Mouse (Mus musculus): Measurements from ENCODE around the gene Gm11011. TPM values are rescaled to one million over a fixed set of nuclear protein-coding genes. Genes with fewer than 3 reads are reported as not detected.

Gm11011 gene
- polyA plus RNA-seq, 1 experiment from 2014 or later, result not detected

- ATAC-seq, result no peak
These were observed 10.4 kb upstream of the Gm11011 start for GRCm38 (mm10) chr2:169597971-169598370.

GRCm38 (mm10) chr2:169597357-169597756, 9.8 kb upstream of the Gm11011 start:
- 23% methylated on average over 6 of the region's 6 CpGs for WGBS

More at GRCm38 (mm10) chr2:169597971-169598370, 10.4 kb upstream of the Gm11011 start:
- peak overlapping the region; percentile 17 for H3K27ac ChIP-seq (ENCODE audit: low read depth, low read length)
- no peaks in the 10 kb centered on the region for H3K9me3 ChIP-seq (replicated peaks; ENCODE audit: control insufficient read depth, low read length)
- H3K27me3 ChIP-seq (replicated peaks; ENCODE audit: control insufficient read depth, insufficient read depth, low read length), result no peaks in the 10 kb centered on the region
- 68% methylated on average over 8 of the region's 8 CpGs for WGBS
- H3K4me3 ChIP-seq (ENCODE audit: low read depth, low read length), result no peak overlapping the region
- H3K36me3 ChIP-seq (ENCODE audit: control insufficient read depth, insufficient read depth, low read length), result no peaks in the 10 kb centered on the region
- H3K4me1 ChIP-seq (ENCODE audit: control insufficient read depth, insufficient read depth, low read length), result peaks cover 8% of the 10 kb centered on the region; the same call in 1 of the 2 replicates
- no peak overlapping the region for H3K4me2 ChIP-seq (ENCODE audit: low read length)
- no peak overlapping the region for H3K9ac ChIP-seq (ENCODE audit: low read length)
- DNase-seq (ENCODE audit: low spot score), result peak; percentile 54

GRCm38 (mm10) chr2:169593742-169594141, 6.2 kb upstream of the Gm11011 start:
- no peaks in the 10 kb centered on the region for H3K9me3 ChIP-seq (replicated peaks; ENCODE audit: control insufficient read depth, low read length)
- no peak for ATAC-seq
- no peak overlapping the region for H3K9ac ChIP-seq (ENCODE audit: low read length)
- DNase-seq (ENCODE audit: low spot score), result peak; percentile 58
- H3K4me3 ChIP-seq (ENCODE audit: low read depth, low read length), result no peak overlapping the region
- H3K4me2 ChIP-seq (ENCODE audit: low read length), result no peak overlapping the region
- WGBS, result 36% methylated on average over 3 of the region's 3 CpGs
- H3K36me3 ChIP-seq (ENCODE audit: control insufficient read depth, insufficient read depth, low read length), result no peaks in the 10 kb centered on the region
- H3K27ac ChIP-seq (ENCODE audit: low read depth, low read length), result no peak overlapping the region
- H3K27me3 ChIP-seq (replicated peaks; ENCODE audit: control insufficient read depth, insufficient read depth, low read length), result no peaks in the 10 kb centered on the region
- peaks cover 5% of the 10 kb centered on the region; the same call in 1 of the 2 replicates for H3K4me1 ChIP-seq (ENCODE audit: control insufficient read depth, insufficient read depth, low read length)

More at GRCm38 (mm10) chr2:169597357-169597756, 9.8 kb upstream of the Gm11011 start:
- no peaks in the 10 kb centered on the region for H3K9me3 ChIP-seq (replicated peaks; ENCODE audit: control insufficient read depth, low read length)
- no peaks in the 10 kb centered on the region for H3K36me3 ChIP-seq (ENCODE audit: control insufficient read depth, insufficient read depth, low read length)
- H3K9ac ChIP-seq (ENCODE audit: low read length), result no peak overlapping the region
- H3K4me1 ChIP-seq (ENCODE audit: control insufficient read depth, insufficient read depth, low read length), result peaks cover 8% of the 10 kb centered on the region; the same call in 1 of the 2 replicates
- peak; percentile 45 for DNase-seq (ENCODE audit: low spot score)
- no peak for ATAC-seq
- H3K4me3 ChIP-seq (ENCODE audit: low read depth, low read length), result no peak overlapping the region
- no peaks in the 10 kb centered on the region for H3K27me3 ChIP-seq (replicated peaks; ENCODE audit: control insufficient read depth, insufficient read depth, low read length)
- H3K27ac ChIP-seq (ENCODE audit: low read depth, low read length), result no peak overlapping the region
- H3K4me2 ChIP-seq (ENCODE audit: low read length), result no peak overlapping the region

GRCm38 (mm10) chr2:169590412-169590811, 2.9 kb upstream of the Gm11011 start:
- no peak overlapping the region for H3K4me3 ChIP-seq (ENCODE audit: low read depth, low read length)
- peaks cover under 1% of the 10 kb centered on the region; the same call in 1 of the 2 replicates for H3K4me1 ChIP-seq (ENCODE audit: control insufficient read depth, insufficient read depth, low read length)
- 88% methylated on average over 8 of the region's 8 CpGs for WGBS
- H3K27me3 ChIP-seq (replicated peaks; ENCODE audit: control insufficient read depth, insufficient read depth, low read length), result no peaks in the 10 kb centered on the region
- DNase-seq (ENCODE audit: low spot score) (no peak), ATAC-seq (no peak)
- no peak overlapping the region for H3K27ac ChIP-seq (ENCODE audit: low read depth, low read length)
- no peaks in the 10 kb centered on the region for H3K9me3 ChIP-seq (replicated peaks; ENCODE audit: control insufficient read depth, low read length)
- no peak overlapping the region for H3K4me2 ChIP-seq (ENCODE audit: low read length)
- H3K36me3 ChIP-seq (ENCODE audit: control insufficient read depth, insufficient read depth, low read length), result no peaks in the 10 kb centered on the region
- H3K9ac ChIP-seq (ENCODE audit: low read length), result no peak overlapping the region

- Histone ChIP-seq H3K4me1 (ENCODE audit: control insufficient read depth, insufficient read depth, low read length) (peaks cover 3% of the 10 kb centered on the region; the same call in 1 of the 2 replicates), H3K4me2 (ENCODE audit: low read length) (no peak overlapping the region), H3K4me3 (ENCODE audit: low read depth, low read length) (no peak overlapping the region), H3K9me3 (replicated peaks; ENCODE audit: control insufficient read depth, low read length) (no peaks in the 10 kb centered on the region), H3K36me3 (ENCODE audit: control insufficient read depth, insufficient read depth, low read length) (no peaks in the 10 kb centered on the region), H3K27ac (ENCODE audit: low read depth, low read length) (no peak overlapping the region), H3K9ac (ENCODE audit: low read length) (no peak overlapping the region), H3K27me3 (replicated peaks; ENCODE audit: control insufficient read depth, insufficient read depth, low read length) (no peaks in the 10 kb centered on the region)
- ATAC-seq (no peak), DNase-seq (ENCODE audit: low spot score) (no peak)
- 89% methylated on average over 10 of the region's 10 CpGs for WGBS
These were observed 2.2 kb upstream of the Gm11011 start for GRCm38 (mm10) chr2:169589697-169590096.

- no peaks in the 10 kb centered on the region for H3K36me3 ChIP-seq (ENCODE audit: control insufficient read depth, insufficient read depth, low read length)
- ATAC-seq, result no peak
- H3K27ac ChIP-seq (ENCODE audit: low read depth, low read length), result no peak overlapping the region
- peaks cover 3% of the 10 kb centered on the region; the same call in 1 of the 2 replicates for H3K4me1 ChIP-seq (ENCODE audit: control insufficient read depth, insufficient read depth, low read length)
- no peaks in the 10 kb centered on the region for H3K9me3 ChIP-seq (replicated peaks; ENCODE audit: control insufficient read depth, low read length)
- H3K27me3 ChIP-seq (replicated peaks; ENCODE audit: control insufficient read depth, insufficient read depth, low read length), result no peaks in the 10 kb centered on the region
- no peak overlapping the region for H3K4me2 ChIP-seq (ENCODE audit: low read length)
- no peak for DNase-seq (ENCODE audit: low spot score)
- no peak overlapping the region for H3K4me3 ChIP-seq (ENCODE audit: low read depth, low read length)
- H3K9ac ChIP-seq (ENCODE audit: low read length), result no peak overlapping the region
- WGBS, result 88% methylated on average over 3 of the region's 3 CpGs
These were observed 857 bp downstream of the Gm11011 start for GRCm38 (mm10) chr2:169586688-169587087.

GRCm38 (mm10) chr2:169585631-169586285, 1.8 kb downstream of the Gm11011 start:
- DNase-seq (ENCODE audit: low spot score) (no peak), ATAC-seq (no peak)
- Histone ChIP-seq H3K4me3 (ENCODE audit: low read depth, low read length) (no peak overlapping the region), H3K4me2 (ENCODE audit: low read length) (no peak overlapping the region), H3K27me3 (replicated peaks; ENCODE audit: control insufficient read depth, insufficient read depth, low read length) (no peaks in the 10 kb centered on the region), H3K27ac (ENCODE audit: low read depth, low read length) (no peak overlapping the region), H3K9me3 (replicated peaks; ENCODE audit: control insufficient read depth, low read length) (no peaks in the 10 kb centered on the region), H3K36me3 (ENCODE audit: control insufficient read depth, insufficient read depth, low read length) (no peaks in the 10 kb centered on the region), H3K9ac (ENCODE audit: low read length) (no peak overlapping the region), H3K4me1 (ENCODE audit: control insufficient read depth, insufficient read depth, low read length) (peaks cover 3% of the 10 kb centered on the region; the same call in 1 of the 2 replicates)
- 77% methylated on average over 12 of the region's 12 CpGs for WGBS

GRCm38 (mm10) chr2:169584745-169585456, 2.6 kb downstream of the Gm11011 start:
- H3K4me1 ChIP-seq (ENCODE audit: control insufficient read depth, insufficient read depth, low read length), result peaks cover 3% of the 10 kb centered on the region; the same call in 1 of the 2 replicates
- DNase-seq (ENCODE audit: low spot score) (peak; percentile 33), ATAC-seq (no peak)
- no peaks in the 10 kb centered on the region for H3K9me3 ChIP-seq (replicated peaks; ENCODE audit: control insufficient read depth, low read length)
- H3K9ac ChIP-seq (ENCODE audit: low read length), result no peak overlapping the region
- H3K27ac ChIP-seq (ENCODE audit: low read depth, low read length), result no peak overlapping the region
- no peaks in the 10 kb centered on the region for H3K36me3 ChIP-seq (ENCODE audit: control insufficient read depth, insufficient read depth, low read length)
- H3K4me2 ChIP-seq (ENCODE audit: low read length), result 0 out of 2 replicates have a peak overlapping the region, but pooled peaks have one; percentile 3
- no peaks in the 10 kb centered on the region for H3K27me3 ChIP-seq (replicated peaks; ENCODE audit: control insufficient read depth, insufficient read depth, low read length)
- H3K4me3 ChIP-seq (ENCODE audit: low read depth, low read length), result no peak overlapping the region
- 40% methylated on average over 15 of the region's 15 CpGs for WGBS

GRCm38 (mm10) chr2:169583476-169583875, 4.1 kb downstream of the Gm11011 start:
- peaks cover 3% of the 10 kb centered on the region; the same call in 1 of the 2 replicates for H3K4me1 ChIP-seq (ENCODE audit: control insufficient read depth, insufficient read depth, low read length)
- DNase-seq (ENCODE audit: low spot score), result no peak
- no peak overlapping the region for H3K4me3 ChIP-seq (ENCODE audit: low read depth, low read length)
- H3K36me3 ChIP-seq (ENCODE audit: control insufficient read depth, insufficient read depth, low read length), result no peaks in the 10 kb centered on the region
- H3K27ac ChIP-seq (ENCODE audit: low read depth, low read length), result no peak overlapping the region
- 82% methylated on average over 3 of the region's 3 CpGs for WGBS
- no peak for ATAC-seq
- H3K27me3 ChIP-seq (replicated peaks; ENCODE audit: control insufficient read depth, insufficient read depth, low read length), result no peaks in the 10 kb centered on the region
- no peak overlapping the region for H3K4me2 ChIP-seq (ENCODE audit: low read length)
- no peaks in the 10 kb centered on the region for H3K9me3 ChIP-seq (replicated peaks; ENCODE audit: control insufficient read depth, low read length)
- no peak overlapping the region for H3K9ac ChIP-seq (ENCODE audit: low read length)

Data from forebrain, embryonic 14.5 days (tissue).